Mouse (Mus musculus) spleen, adult 2 months (tissue): Measurements from ENCODE around the gene Lep. TPM values are rescaled to one million over a fixed set of nuclear protein-coding genes. Genes with fewer than 3 reads are reported as not detected.

ENCODE experiments used
- DNase-seq, 2 experiments: peaks; one replicate each; pipeline versions ENCODE4 v3.0.0 to v3.0.0-alpha.2; 2012 to 2021; ENCODE audit warnings: low spot score in 2 of 2, low read depth in 1 of 2
- H3K27ac ChIP-seq: fragments of 200-500 bp; 2 replicates; pipeline ENCODE4 v1.5.1; 2012; ENCODE audit warnings: low read length, inconsistent platforms; ENCODE audit not compliant: insufficient read depth
- H3K27me3 ChIP-seq: fragments of 200-500 bp; 2 replicates; pipeline ENCODE4 v1.6.1; 2012; ENCODE audit warnings: mild to moderate bottlenecking, moderate library complexity, low read length, inconsistent platforms; ENCODE audit not compliant: control insufficient read depth, insufficient read depth
- H3K36me3 ChIP-seq: fragments of 200-500 bp; 2 replicates; pipeline ENCODE4 v1.6.1; 2012; ENCODE audit warnings: mild to moderate bottlenecking, low read length, inconsistent platforms; ENCODE audit not compliant: control insufficient read depth, insufficient read depth
- H3K4me1 ChIP-seq: fragments of 200-500 bp; 2 replicates; pipeline ENCODE4 v1.6.1; 2011; ENCODE audit warnings: inconsistent platforms; ENCODE audit not compliant: control insufficient read depth, insufficient read depth, insufficient read length
- H3K4me3 ChIP-seq: fragments of 200-500 bp; 2 replicates; pipeline ENCODE4 v1.5.1; 2011; ENCODE audit warnings: mild to moderate bottlenecking, inconsistent platforms; ENCODE audit not compliant: insufficient read depth, insufficient read length; ENCODE audit errors: extremely low read depth
- CTCF ChIP-seq: fragments of 200-500 bp; IDR thresholded peaks from 2 replicates; pipeline ENCODE4 v1.5.1; 2011; ENCODE audit warnings: mild to moderate bottlenecking, inconsistent platforms; ENCODE audit not compliant: insufficient read depth, insufficient read length, insufficient replicate concordance; ENCODE audit errors: extremely low read depth
- POLR2A ChIP-seq: fragments of 200-500 bp; IDR thresholded peaks from 2 replicates; pipeline ENCODE4 v1.6.1; 2011; ENCODE audit warnings: low read depth, low read length, inconsistent platforms
- WGBS: fragments of 180-500 bp; shearing (Covaris S2); methylation state at CpG from one replicate; pipeline ENCODE4 v1.1.7; 2018; 5-methylcytosine and 5-hydroxymethylcytosine counted together
- polyA plus RNA-seq: library from polyadenylated mRNA; depleted of rRNA; stranded (reverse); fragments of >200 nt; gene quantifications from 2 replicates; pipeline ENCODE4 v1.2.3, GENCODE M21; 2012

The Lep gene
- polyA plus RNA-seq, 1 experiment = 0.22 TPM

DNA sequence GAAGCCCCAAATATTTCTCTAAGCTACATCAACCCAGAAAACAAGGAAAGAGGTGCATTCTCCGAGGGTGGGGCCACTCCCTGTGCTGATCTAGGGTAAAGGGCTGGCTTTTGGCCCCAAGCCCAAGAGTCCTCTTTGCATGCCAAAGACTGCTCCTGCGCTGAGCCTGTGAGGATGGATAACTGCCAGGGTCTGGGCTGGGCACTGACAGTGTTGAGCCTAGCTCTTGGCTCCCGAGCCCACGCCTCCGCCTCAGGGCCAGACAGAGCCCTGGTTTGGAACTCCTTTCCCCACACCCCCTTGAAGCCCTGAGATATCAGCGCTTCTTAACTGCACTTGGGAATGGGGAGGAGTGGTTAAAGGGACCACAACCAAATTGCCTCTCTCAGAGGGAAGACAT, 28.8 kb upstream of the Lep start:
- Histone ChIP-seq H3K36me3 (no peaks in the 10 kb centered on the region), H3K4me3 (no peak overlapping the region), H3K4me1 (no peaks in the 10 kb centered on the region), H3K27me3 (no peaks in the 10 kb centered on the region), H3K27ac (no peak overlapping the region)
- no peak for DNase-seq
- 79% methylated on average over 6 of the region's 6 CpGs for WGBS
- no peak for TF ChIP-seq POLR2A
- TF ChIP-seq CTCF = no peak

GRCm38 (mm10) chr6:29031704-29032310, 28.2 kb upstream of the Lep start:
- H3K36me3 ChIP-seq = no peaks in the 10 kb centered on the region
- DNase-seq = no peak
- H3K4me3 ChIP-seq = no peak overlapping the region
- no peak overlapping the region for H3K27ac ChIP-seq
- no peak for TF ChIP-seq POLR2A
- no peak for TF ChIP-seq CTCF
- no peaks in the 10 kb centered on the region for H3K4me1 ChIP-seq
- no peaks in the 10 kb centered on the region for H3K27me3 ChIP-seq
- 89% methylated on average over 13 of the region's 13 CpGs for WGBS

GRCm38 (mm10) chr6:29032411-29032810, 27.6 kb upstream of the Lep start:
- Histone ChIP-seq H3K27ac (no peak overlapping the region), H3K4me3 (no peak overlapping the region), H3K4me1 (no peaks in the 10 kb centered on the region), H3K36me3 (no peaks in the 10 kb centered on the region), H3K27me3 (no peaks in the 10 kb centered on the region)
- DNase-seq = no peak
- TF ChIP-seq POLR2A (no peak), CTCF (no peak)
- WGBS = 88% methylated on average over 12 of the region's 12 CpGs

GRCm38 (mm10) chr6:29033981-29034646, 25.9 kb upstream of the Lep start:
- DNase-seq = no peak
- 86% methylated on average over 7 of the region's 7 CpGs for WGBS
- TF ChIP-seq POLR2A = no peak
- no peak for TF ChIP-seq CTCF
- Histone ChIP-seq H3K4me3 (no peak overlapping the region), H3K4me1 (no peaks in the 10 kb centered on the region), H3K27ac (no peak overlapping the region), H3K36me3 (no peaks in the 10 kb centered on the region), H3K27me3 (no peaks in the 10 kb centered on the region)

GRCm38 (mm10) chr6:29036698-29037097, 23.3 kb upstream of the Lep start:
- Histone ChIP-seq H3K27ac (no peak overlapping the region), H3K4me1 (no peaks in the 10 kb centered on the region), H3K27me3 (no peaks in the 10 kb centered on the region), H3K4me3 (no peak overlapping the region), H3K36me3 (no peaks in the 10 kb centered on the region)
- no peak for DNase-seq
- TF ChIP-seq POLR2A = no peak
- TF ChIP-seq CTCF = no peak
- 64% methylated on average over 4 of the region's 4 CpGs for WGBS

DNA sequence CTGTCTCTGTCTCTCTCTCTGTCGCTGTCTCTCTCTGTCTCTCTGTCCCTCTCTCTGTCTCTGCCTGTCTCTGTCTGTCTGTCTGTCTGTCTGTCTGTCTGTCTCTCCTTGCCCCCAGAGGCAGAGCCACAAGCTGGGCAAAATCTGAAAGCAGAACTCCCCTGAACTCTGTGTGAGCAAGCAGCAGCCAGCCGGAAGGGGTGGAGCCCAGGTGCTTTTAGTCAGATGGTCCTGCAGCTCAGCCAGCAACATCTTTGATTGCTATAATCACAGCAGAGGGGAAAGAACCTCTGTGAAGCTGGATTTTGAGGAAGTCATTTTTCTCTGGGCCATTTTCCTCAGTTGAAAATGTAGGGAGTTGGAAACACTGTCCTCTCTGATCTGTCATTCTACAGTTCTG, 19.8 kb upstream of the Lep start:
- no peaks in the 10 kb centered on the region for H3K4me1 ChIP-seq
- H3K36me3 ChIP-seq = no peaks in the 10 kb centered on the region
- no peaks in the 10 kb centered on the region for H3K27me3 ChIP-seq
- TF ChIP-seq POLR2A = no peak
- TF ChIP-seq CTCF = no peak
- DNase-seq = no peak
- WGBS = 48% methylated on average over 2 of the region's 2 CpGs
- no peak overlapping the region for H3K27ac ChIP-seq
- no peak overlapping the region for H3K4me3 ChIP-seq

DNA sequence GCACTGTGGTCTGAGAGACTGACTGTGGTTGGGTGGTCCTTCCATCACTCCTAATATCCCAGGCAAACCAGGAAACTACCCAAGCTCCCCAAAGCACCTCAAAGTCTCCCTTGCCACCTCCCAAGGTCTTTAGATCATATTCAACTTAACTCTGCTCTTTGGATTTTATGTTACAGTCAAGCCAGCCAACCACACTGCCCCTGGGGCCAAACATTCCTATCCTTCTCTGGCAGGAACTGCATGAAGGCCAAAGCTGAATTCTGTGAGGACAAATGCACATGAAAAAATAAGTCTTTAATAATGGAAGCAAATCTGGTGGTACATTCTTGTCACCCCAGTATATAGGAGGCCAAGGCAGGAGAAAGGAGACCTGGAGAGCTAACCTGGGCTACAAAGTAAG, 16.0 kb upstream of the Lep start:
- Histone ChIP-seq H3K27ac (no peak overlapping the region), H3K36me3 (no peaks in the 10 kb centered on the region), H3K4me1 (no peaks in the 10 kb centered on the region), H3K4me3 (no peak overlapping the region), H3K27me3 (no peaks in the 10 kb centered on the region)
- TF ChIP-seq POLR2A = no peak
- TF ChIP-seq CTCF = no peak
- no peak for DNase-seq
